Mouse (Mus musculus): ENCODE data around the gene Hoxa2. TPM values are rescaled to one million over a fixed set of nuclear protein-coding genes. Genes with fewer than 3 reads are reported as not detected.

Hoxa2 gene
- polyA plus RNA-seq, 1 experiment, result not detected

DNA sequence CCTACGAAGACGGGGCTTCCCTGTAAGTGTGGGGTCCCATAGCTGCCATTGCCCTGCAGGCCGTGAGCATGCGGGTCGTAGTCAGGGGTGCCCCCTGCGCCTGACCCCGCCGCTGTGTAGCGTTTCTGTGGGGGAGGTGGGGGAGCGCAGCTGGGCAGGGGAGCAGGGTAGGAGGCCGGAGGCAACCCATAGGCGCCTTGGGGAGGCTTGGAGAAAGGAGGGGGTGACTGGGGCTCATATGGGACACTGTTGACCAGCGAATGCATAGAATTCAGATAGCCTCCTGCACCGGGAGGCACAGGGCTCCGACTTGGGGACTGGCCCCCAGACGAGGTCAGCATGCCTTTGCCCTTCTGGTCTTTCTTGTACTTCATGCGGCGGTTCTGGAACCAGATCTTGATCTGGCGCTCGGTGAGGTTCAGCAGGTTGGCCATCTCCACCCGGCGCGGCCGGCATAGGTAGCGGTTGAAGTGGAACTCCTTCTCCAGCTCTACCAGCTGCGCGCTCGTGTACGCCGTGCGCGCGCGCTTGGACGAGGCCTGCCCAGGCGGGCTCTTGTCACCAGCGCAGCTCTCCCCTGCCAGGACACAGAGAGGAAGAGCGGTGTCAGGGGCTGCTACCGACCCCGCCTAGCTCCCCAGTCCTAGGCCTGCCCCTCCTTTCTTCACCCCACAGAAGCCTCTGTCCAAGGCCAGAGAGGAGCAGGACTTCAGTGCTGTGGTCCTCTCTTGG lies 5.7 kb upstream of the Hoxa2 start:
- no peak overlapping the region for H3K27ac ChIP-seq (ENCODE audit: insufficient read depth, low read depth, low read length)
- no peak overlapping the region for H3K4me3 ChIP-seq (ENCODE audit: insufficient read depth, low read depth, low read length)
- H3K4me1 ChIP-seq (ENCODE audit: control insufficient read depth, insufficient read depth, low read length), result peaks cover 3% of the 10 kb centered on the region; the same call in 1 of the 2 replicates
- no peak for TF ChIP-seq POLR2A (IDR thresholded peaks at IDR 0.05; ENCODE audit: insufficient read depth, low read depth, low read length)
- no peak for TF ChIP-seq CTCF (IDR thresholded peaks at IDR 0.05; ENCODE audit: insufficient read depth, low read depth, low read length)
- WGBS, result 3% methylated on average over 40 of the region's 40 CpGs

GRCm38 (mm10) chr6:52169499-52170165 lies 5.0 kb upstream of the Hoxa2 start:
- Histone ChIP-seq H3K27ac (ENCODE audit: insufficient read depth, low read depth, low read length) (no peak overlapping the region), H3K4me1 (ENCODE audit: control insufficient read depth, insufficient read depth, low read length) (peaks cover 3% of the 10 kb centered on the region; the same call in 1 of the 2 replicates), H3K4me3 (ENCODE audit: insufficient read depth, low read depth, low read length) (no peak overlapping the region)
- TF ChIP-seq POLR2A (IDR thresholded peaks at IDR 0.05; ENCODE audit: insufficient read depth, low read depth, low read length) (no peak), CTCF (IDR thresholded peaks at IDR 0.05; ENCODE audit: insufficient read depth, low read depth, low read length) (no peak)
- WGBS, result 7% methylated on average over 16 of the region's 16 CpGs

- Histone ChIP-seq H3K27ac (ENCODE audit: insufficient read depth, low read depth, low read length) (no peak overlapping the region), H3K4me3 (ENCODE audit: insufficient read depth, low read depth, low read length) (no peak overlapping the region), H3K4me1 (ENCODE audit: control insufficient read depth, insufficient read depth, low read length) (peaks cover 3% of the 10 kb centered on the region; the same call in 1 of the 2 replicates)
- WGBS, result 3% methylated on average over 42 of the region's 42 CpGs
- no peak for TF ChIP-seq CTCF (IDR thresholded peaks at IDR 0.05; ENCODE audit: insufficient read depth, low read depth, low read length)
- no peak for TF ChIP-seq POLR2A (IDR thresholded peaks at IDR 0.05; ENCODE audit: insufficient read depth, low read depth, low read length)
Measured at GRCm38 (mm10) chr6:52168191-52169055, 3.8 kb upstream of the Hoxa2 start.

- 2% methylated on average over 14 of the region's 14 CpGs for WGBS
- H3K4me1 ChIP-seq (ENCODE audit: control insufficient read depth, insufficient read depth, low read length), result peaks cover 3% of the 10 kb centered on the region; the same call in 1 of the 2 replicates
- TF ChIP-seq CTCF (IDR thresholded peaks at IDR 0.05; ENCODE audit: insufficient read depth, low read depth, low read length) (no peak), POLR2A (IDR thresholded peaks at IDR 0.05; ENCODE audit: insufficient read depth, low read depth, low read length) (no peak)
- H3K4me3 ChIP-seq (ENCODE audit: insufficient read depth, low read depth, low read length), result no peak overlapping the region
- H3K27ac ChIP-seq (ENCODE audit: insufficient read depth, low read depth, low read length), result no peak overlapping the region
Measured at GRCm38 (mm10) chr6:52167736-52168161, 3.1 kb upstream of the Hoxa2 start.

GRCm38 (mm10) chr6:52167176-52167575 lies 2.5 kb upstream of the Hoxa2 start:
- 16% methylated on average over 1 of the region's 1 CpGs for WGBS
- Histone ChIP-seq H3K27ac (ENCODE audit: insufficient read depth, low read depth, low read length) (no peak overlapping the region), H3K4me1 (ENCODE audit: control insufficient read depth, insufficient read depth, low read length) (no peaks in the 10 kb centered on the region)

GRCm38 (mm10) chr6:52166431-52167077 lies 1.9 kb upstream of the Hoxa2 start:
- WGBS, result 9% methylated on average over 4 of the region's 4 CpGs
- no peak overlapping the region for H3K4me3 ChIP-seq (ENCODE audit: insufficient read depth, low read depth, low read length)
- no peak for TF ChIP-seq POLR2A (IDR thresholded peaks at IDR 0.05; ENCODE audit: insufficient read depth, low read depth, low read length)
- no peaks in the 10 kb centered on the region for H3K4me1 ChIP-seq (ENCODE audit: control insufficient read depth, insufficient read depth, low read length)
- H3K27ac ChIP-seq (ENCODE audit: insufficient read depth, low read depth, low read length), result no peak overlapping the region

More at GRCm38 (mm10) chr6:52167176-52167575, 2.5 kb upstream of the Hoxa2 start:
- H3K4me3 ChIP-seq (ENCODE audit: insufficient read depth, low read depth, low read length), result no peak overlapping the region
- no peak for TF ChIP-seq CTCF (IDR thresholded peaks at IDR 0.05; ENCODE audit: insufficient read depth, low read depth, low read length)
- no peak for TF ChIP-seq POLR2A (IDR thresholded peaks at IDR 0.05; ENCODE audit: insufficient read depth, low read depth, low read length)

DNA sequence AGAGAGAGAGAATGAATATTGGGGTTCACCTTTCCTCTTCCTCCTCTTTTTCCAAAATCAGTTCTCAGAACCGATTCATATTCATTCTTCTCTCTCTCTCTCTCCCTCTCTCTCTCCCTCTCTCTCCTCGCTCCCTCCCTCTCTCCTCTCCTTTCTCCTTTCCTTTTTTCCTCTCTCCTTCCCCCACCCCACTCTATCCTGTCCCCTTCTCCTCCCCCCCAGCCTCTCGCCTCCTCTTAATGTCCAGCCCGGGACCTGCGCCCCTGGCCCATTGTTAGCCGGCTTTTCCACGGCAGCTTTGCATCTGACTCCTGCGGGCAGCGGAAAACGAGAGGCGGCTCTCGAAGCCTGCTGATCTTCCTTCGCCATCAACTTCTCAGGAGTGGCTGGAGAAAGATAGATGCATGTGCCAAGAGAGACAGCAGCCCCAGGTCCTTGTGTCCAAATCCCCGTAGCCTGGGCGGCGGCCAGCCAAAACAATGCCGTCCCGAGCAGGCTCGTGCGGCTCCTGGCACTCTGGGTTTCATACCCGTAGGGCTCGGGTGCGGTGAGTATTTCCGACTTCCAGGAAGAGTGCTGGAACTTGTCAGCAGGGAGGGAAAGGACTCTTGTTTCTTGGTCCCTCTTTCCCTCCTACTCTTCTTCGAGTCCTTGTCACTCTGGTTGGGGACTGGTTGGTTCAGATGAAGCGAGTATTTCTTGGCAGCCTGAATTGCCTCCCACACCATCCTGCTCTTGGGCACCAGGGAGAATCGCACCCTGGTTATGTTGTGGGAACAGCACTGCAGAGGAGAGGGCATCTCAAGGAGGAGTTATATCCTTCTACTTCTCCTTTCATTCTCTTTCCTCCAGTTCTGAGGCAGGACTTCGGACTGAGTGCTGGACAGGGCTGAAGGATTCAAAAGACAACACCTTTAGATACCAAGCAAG lies 1.1 kb upstream of the Hoxa2 start:
- no peaks in the 10 kb centered on the region for H3K4me1 ChIP-seq (ENCODE audit: control insufficient read depth, insufficient read depth, low read length)
- WGBS, result 4% methylated on average over 28 of the region's 28 CpGs
- TF ChIP-seq CTCF (IDR thresholded peaks at IDR 0.05; ENCODE audit: insufficient read depth, low read depth, low read length), result no peak
- no peak for TF ChIP-seq POLR2A (IDR thresholded peaks at IDR 0.05; ENCODE audit: insufficient read depth, low read depth, low read length)

More for the DNA sequence above, 1.1 kb upstream of the Hoxa2 start:
- Histone ChIP-seq H3K4me3 (ENCODE audit: insufficient read depth, low read depth, low read length) (no peak overlapping the region), H3K27ac (ENCODE audit: insufficient read depth, low read depth, low read length) (no peak overlapping the region)

Data from olfactory bulb, adult 2 months (tissue).